Mouse (Mus musculus): Measurements from ENCODE around the gene Gm20388. TPM values are rescaled to one million over a fixed set of nuclear protein-coding genes. Genes with fewer than 3 reads are reported as not detected.

Gene Gm20388
- polyA plus RNA-seq, 1 experiment from 2014 or later: not detected

DNA sequence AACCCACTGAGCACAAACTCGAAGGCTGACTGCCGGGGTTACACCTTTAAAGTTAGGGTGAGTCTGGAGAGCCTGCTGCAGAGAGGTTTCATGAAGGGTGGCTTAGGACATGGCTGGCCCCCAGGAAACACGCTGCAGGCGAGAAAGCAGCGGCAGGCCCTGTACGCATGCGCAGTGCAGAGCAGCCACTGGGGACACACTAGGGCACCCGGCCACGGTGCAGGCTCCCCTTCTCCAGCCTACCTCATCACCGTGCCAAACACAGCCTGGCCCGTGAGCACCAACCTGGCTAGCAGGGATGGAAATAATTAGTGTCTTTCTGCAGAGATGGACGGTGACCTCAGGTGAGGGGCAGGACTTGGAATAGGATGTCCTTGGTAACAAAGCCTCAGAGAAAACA, 2175.4 kb downstream of the Gm20388 start:
- Histone ChIP-seq H3K36me3 (no peaks in the 10 kb centered on the region), H3K9me3 (no peaks in the 10 kb centered on the region), H3K27ac (no peak overlapping the region), H3K4me1 (no peaks in the 10 kb centered on the region; the same call in 1 of the 2 replicates), H3K27me3 (no peaks in the 10 kb centered on the region; the same call in 1 of the 2 replicates), H3K4me3 (no peak overlapping the region), H3K9ac (no peak overlapping the region), H3K4me2 (replicated peaks) (no peak overlapping the region)
- ATAC-seq (ENCODE audit: insufficient number of reproducible peaks, insufficient read depth, low FRiP score, low TSS enrichment): no peak
- WGBS: 70% methylated on average over 12 of the region's 12 CpGs

DNA sequence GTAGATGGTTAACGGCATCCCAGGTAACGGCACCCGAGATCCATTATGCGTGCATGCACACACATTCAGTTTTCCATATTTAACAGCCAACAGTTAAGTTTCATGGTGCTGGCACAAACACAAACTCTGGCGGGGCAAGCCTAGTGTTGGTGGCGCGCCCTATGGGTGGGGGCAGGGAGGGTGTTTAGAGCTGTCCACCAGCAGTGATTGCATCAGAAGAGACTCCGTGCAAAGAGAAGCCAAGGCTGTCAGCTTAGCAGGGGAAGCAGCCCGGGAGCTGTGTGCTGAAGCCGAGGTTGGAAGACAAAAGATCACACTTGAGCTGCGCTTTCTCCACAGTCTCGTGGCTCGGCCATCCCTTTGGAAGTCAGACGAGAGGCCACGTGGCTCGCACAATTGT, 2178.0 kb downstream of the Gm20388 start:
- Histone ChIP-seq H3K4me2 (replicated peaks) (no peak overlapping the region), H3K9ac (no peak overlapping the region), H3K4me3 (no peak overlapping the region), H3K36me3 (no peaks in the 10 kb centered on the region), H3K27me3 (no peaks in the 10 kb centered on the region; the same call in 1 of the 2 replicates), H3K27ac (no peak overlapping the region), H3K9me3 (no peaks in the 10 kb centered on the region), H3K4me1 (peaks cover 10% of the 10 kb centered on the region)
- no peak for ATAC-seq (ENCODE audit: insufficient number of reproducible peaks, insufficient read depth, low FRiP score, low TSS enrichment)
- 88% methylated on average over 16 of the region's 16 CpGs for WGBS

DNA sequence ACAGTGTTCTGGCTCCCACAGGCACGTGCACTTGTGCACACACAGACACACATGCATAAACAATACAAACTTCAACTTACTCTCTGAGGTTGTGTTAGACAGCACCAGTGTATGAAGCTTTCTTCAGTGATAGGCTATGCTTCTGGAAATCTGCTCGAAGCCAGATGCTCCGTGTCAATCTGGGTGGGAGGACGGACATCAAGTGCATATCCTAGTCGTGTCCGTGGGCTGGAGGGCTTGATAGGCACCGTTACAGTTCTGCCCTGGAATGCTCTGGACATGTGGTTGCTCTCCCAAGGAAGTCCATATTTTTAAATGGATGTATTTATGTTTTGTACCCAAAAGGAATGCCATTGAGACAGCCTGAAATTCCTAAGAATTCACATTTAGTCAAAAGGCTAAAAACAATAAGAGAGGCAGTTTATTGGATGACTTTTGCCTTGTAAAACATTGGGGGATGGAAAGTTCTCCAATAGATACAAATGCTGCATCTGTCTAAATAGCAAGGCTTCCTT, 2178.6 kb downstream of the Gm20388 start:
- no peak for ATAC-seq (ENCODE audit: insufficient number of reproducible peaks, insufficient read depth, low FRiP score, low TSS enrichment)
- H3K9ac ChIP-seq: no peak overlapping the region
- no peak overlapping the region for H3K27ac ChIP-seq
- no peak overlapping the region for H3K4me3 ChIP-seq
- no peaks in the 10 kb centered on the region for H3K9me3 ChIP-seq
- H3K4me1 ChIP-seq: peaks cover 10% of the 10 kb centered on the region
- no peak overlapping the region for H3K4me2 ChIP-seq (replicated peaks)
- H3K36me3 ChIP-seq: no peaks in the 10 kb centered on the region
- WGBS: 91% methylated on average over 7 of the region's 7 CpGs
- no peaks in the 10 kb centered on the region; the same call in 1 of the 2 replicates for H3K27me3 ChIP-seq

DNA sequence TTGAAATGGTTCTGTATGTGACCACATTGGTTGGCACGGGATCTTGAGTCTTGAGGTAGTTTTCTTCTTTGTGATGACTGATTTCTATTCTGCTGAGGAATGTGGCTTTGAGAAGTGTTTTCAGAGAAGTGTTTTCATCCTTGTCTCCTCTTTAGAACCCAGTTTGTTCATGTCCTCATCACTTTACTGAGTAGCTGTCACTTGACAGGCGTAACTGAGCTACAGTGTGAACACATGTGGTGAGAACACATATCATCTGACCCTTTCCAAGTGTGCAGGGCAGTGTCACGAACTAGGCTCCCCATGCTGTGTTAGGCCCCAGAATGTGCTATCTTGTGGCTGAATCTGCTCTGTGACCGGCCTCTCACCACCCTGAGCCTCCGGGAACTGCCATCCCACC, 2181.8 kb downstream of the Gm20388 start:
- peaks cover 10% of the 10 kb centered on the region for H3K4me1 ChIP-seq
- no peaks in the 10 kb centered on the region for H3K9me3 ChIP-seq
- no peak overlapping the region for H3K9ac ChIP-seq
- ATAC-seq (ENCODE audit: insufficient number of reproducible peaks, insufficient read depth, low FRiP score, low TSS enrichment): no peak
- 0 out of 2 replicates have a peak overlapping the region, but pooled peaks have one; percentile 51 for H3K27ac ChIP-seq
- H3K36me3 ChIP-seq: no peaks in the 10 kb centered on the region
- 75% methylated on average over 5 of the region's 5 CpGs for WGBS
- H3K27me3 ChIP-seq: no peaks in the 10 kb centered on the region
- no peak overlapping the region for H3K4me2 ChIP-seq (replicated peaks)
- no peak overlapping the region for H3K4me3 ChIP-seq

DNA sequence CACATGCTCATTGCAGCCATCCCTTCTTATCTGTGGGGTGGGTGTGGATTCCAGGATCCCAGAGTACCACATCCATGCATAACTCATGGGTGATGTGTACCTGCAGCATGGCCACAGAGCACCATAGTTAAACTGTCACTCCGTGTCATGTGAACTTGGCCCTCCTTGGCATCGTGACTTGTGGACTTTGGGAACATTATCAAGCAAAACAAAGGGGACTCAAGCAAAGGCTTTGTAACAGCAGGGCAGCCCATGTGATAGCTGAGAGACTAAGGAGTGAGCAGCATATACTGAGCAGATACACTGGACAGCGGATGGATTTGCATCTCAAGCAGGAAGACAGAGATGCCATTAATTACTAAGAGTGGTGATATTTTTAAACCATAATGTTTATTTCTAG, 2188.1 kb downstream of the Gm20388 start:
- WGBS: 81% methylated on average over 3 of the region's 3 CpGs

DNA sequence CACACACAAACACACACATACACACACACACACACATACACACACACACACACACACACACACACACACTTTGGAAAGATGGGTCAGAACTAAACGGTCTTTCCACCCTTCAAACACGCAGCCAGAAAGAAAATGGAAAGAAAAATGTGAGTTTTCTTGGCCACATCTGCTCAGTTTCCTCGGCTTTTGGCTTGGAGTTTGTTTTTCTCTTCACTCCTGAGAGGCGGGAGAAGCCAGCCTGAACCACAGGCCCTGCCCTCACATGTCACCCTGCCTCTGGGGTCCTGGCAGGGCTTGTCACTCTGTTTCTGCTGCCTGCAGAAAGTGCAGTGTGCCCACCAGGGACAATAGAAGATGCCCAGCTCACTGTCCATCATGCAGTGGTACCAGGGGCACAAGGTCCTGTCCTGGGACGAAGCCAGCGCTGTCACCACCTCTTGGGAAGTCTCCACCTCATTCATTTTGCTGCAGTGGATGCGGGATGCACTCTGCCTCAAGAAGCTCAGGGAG, 2189.1 kb downstream of the Gm20388 start:
- H3K9ac ChIP-seq: no peak overlapping the region
- no peaks in the 10 kb centered on the region for H3K36me3 ChIP-seq
- H3K27me3 ChIP-seq: no peaks in the 10 kb centered on the region
- no peak overlapping the region for H3K27ac ChIP-seq
- H3K4me3 ChIP-seq: no peak overlapping the region
- ATAC-seq (ENCODE audit: insufficient number of reproducible peaks, insufficient read depth, low FRiP score, low TSS enrichment): no peak
- no peaks in the 10 kb centered on the region for H3K9me3 ChIP-seq
- H3K4me2 ChIP-seq (replicated peaks): no peak overlapping the region
- peaks cover 19% of the 10 kb centered on the region for H3K4me1 ChIP-seq
- 74% methylated on average over 7 of the region's 7 CpGs for WGBS

More for the DNA sequence above, 2188.1 kb downstream of the Gm20388 start:
- no peak overlapping the region for H3K4me2 ChIP-seq (replicated peaks)
- no peak overlapping the region for H3K4me3 ChIP-seq
- H3K36me3 ChIP-seq: no peaks in the 10 kb centered on the region
- H3K4me1 ChIP-seq: peaks cover 19% of the 10 kb centered on the region
- no peaks in the 10 kb centered on the region for H3K27me3 ChIP-seq
- no peak overlapping the region for H3K9ac ChIP-seq
- no peak for ATAC-seq (ENCODE audit: insufficient number of reproducible peaks, insufficient read depth, low FRiP score, low TSS enrichment)
- H3K27ac ChIP-seq: no peak overlapping the region
- no peaks in the 10 kb centered on the region for H3K9me3 ChIP-seq

DNA sequence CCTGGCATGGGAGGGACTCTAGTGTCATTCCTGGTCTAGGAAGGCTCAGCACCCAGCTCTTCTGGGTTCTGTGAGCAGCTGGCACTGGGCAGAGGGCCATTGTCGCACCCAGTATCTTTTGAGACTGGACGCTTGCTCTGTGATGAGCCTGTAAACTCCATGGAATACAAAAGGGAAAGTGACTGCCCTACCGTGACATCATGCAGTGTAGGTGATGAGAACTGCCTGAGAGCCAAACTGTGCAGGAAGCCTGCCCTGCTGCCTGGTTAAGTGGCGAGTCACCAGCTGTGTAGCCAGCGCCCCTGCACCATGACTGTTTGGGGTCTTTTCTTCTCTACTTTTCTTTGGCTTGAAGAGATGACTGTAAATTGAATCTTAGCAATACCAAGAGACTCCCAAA, 2191.2 kb downstream of the Gm20388 start:
- no peak for ATAC-seq (ENCODE audit: insufficient number of reproducible peaks, insufficient read depth, low FRiP score, low TSS enrichment)
- H3K9me3 ChIP-seq: no peaks in the 10 kb centered on the region
- no peak overlapping the region for H3K9ac ChIP-seq
- H3K4me3 ChIP-seq: no peak overlapping the region
- no peak overlapping the region for H3K4me2 ChIP-seq (replicated peaks)
- H3K27me3 ChIP-seq: no peaks in the 10 kb centered on the region
- H3K36me3 ChIP-seq: no peaks in the 10 kb centered on the region
- 64% methylated on average over 5 of the region's 5 CpGs for WGBS
- peaks cover 19% of the 10 kb centered on the region for H3K4me1 ChIP-seq
- H3K27ac ChIP-seq: peak overlapping the region; percentile 79

DNA sequence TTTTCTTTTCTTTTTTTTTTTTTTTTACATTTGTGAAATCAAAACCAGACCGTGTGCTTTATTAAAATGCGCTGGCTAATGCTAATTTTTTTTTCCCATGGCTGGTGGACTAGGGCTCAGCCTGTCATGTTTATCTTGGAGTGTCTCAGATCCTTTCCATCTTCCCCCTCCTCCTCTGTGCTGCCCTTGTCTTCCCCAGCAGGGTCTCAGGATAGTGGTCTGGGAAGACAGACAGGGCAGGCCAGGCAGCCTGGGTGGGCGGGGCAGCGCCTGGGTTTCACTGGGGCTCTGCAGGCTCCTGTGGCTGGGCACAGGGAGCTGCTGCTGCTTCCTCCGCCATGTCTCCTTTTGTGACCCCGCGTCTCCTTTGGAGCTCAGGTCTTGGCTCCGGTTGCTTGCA, 2191.6 kb downstream of the Gm20388 start:
- 34% methylated on average over 8 of the region's 8 CpGs for WGBS
- Histone ChIP-seq H3K4me3 (no peak overlapping the region), H3K27me3 (no peaks in the 10 kb centered on the region), H3K4me1 (peaks cover 19% of the 10 kb centered on the region), H3K9ac (no peak overlapping the region), H3K36me3 (no peaks in the 10 kb centered on the region), H3K9me3 (no peaks in the 10 kb centered on the region), H3K4me2 (replicated peaks) (no peak overlapping the region), H3K27ac (peak overlapping the region; percentile 83)
- no peak; the same call in 1 of the 2 replicates for ATAC-seq (ENCODE audit: insufficient number of reproducible peaks, insufficient read depth, low FRiP score, low TSS enrichment)

DNA sequence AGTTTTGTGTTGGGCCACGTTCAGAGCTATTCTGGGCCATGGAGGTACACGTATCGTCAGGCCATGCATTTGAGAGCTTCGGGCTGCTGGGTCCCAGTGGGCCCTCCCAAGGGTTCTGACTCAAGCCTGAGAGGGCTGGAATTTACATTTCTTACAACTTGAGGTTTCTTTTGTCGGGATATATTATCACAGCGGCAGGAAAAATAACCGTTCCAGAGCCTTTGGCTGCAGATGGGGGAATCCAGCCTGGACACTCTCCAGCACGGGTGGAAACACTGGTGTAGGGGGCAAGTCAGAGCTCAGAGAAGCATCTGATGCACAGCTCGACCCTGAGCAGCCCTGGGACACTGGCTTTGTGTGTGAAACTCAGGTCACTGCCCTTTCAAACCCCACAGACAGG, 2192.6 kb downstream of the Gm20388 start:
- Histone ChIP-seq H3K9ac (0 out of 2 replicates have a peak overlapping the region, but pooled peaks have one; percentile 7), H3K4me3 (no peak overlapping the region), H3K4me2 (replicated peaks) (no peak overlapping the region), H3K4me1 (peaks cover 19% of the 10 kb centered on the region), H3K27me3 (no peaks in the 10 kb centered on the region), H3K9me3 (no peaks in the 10 kb centered on the region), H3K27ac (peak overlapping the region; percentile 83), H3K36me3 (no peaks in the 10 kb centered on the region)
- WGBS: 74% methylated on average over 9 of the region's 9 CpGs
- no peak for ATAC-seq (ENCODE audit: insufficient number of reproducible peaks, insufficient read depth, low FRiP score, low TSS enrichment)

DNA sequence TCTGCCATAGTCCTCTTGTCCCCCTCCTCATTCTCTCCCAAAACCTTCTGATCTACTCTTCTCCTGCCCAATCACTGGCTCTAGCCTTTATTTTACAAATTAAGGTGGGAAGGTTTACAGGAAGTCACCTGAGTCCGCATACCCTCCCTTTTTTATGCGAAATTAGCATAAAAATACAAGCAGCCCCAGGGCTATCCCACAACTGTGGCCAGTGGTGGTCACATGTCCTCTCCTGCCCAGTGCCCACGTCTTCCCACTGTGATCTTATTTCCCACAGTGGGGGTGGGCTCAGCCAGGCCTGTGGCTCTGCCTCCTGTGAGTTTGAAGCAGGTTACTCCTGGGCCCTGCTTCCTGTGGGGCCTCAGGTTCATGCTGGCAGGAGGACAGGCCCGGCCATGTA, 2194.0 kb downstream of the Gm20388 start:
- ATAC-seq (ENCODE audit: insufficient number of reproducible peaks, insufficient read depth, low FRiP score, low TSS enrichment): no peak
- WGBS: 64% methylated on average over 4 of the region's 4 CpGs
- Histone ChIP-seq H3K36me3 (no peaks in the 10 kb centered on the region), H3K4me3 (no peak overlapping the region), H3K27ac (no peak overlapping the region), H3K27me3 (no peaks in the 10 kb centered on the region), H3K9me3 (no peaks in the 10 kb centered on the region), H3K4me2 (replicated peaks) (no peak overlapping the region), H3K4me1 (peaks cover 19% of the 10 kb centered on the region), H3K9ac (no peak overlapping the region)

DNA sequence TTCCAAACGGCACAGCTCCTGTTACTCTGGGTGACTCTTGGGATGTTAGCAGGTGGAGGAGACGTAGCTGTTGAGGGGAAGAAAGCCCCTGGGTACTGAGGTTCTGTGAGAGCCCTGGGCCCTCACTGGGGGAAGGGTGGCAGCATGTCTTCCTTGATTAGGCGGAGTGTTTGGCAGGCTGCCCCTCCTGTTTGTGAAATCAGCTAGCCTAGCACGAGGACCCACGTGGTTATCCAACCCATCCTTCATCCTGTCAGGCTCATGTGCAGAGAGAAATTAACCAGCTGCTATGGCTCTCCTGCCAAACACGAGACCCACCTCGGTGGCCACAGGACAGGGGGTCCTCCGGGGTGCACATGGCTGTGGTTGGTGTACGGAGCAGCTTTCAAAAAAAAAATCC, 2195.6 kb downstream of the Gm20388 start:
- 73% methylated on average over 9 of the region's 9 CpGs for WGBS
- no peak for ATAC-seq (ENCODE audit: insufficient number of reproducible peaks, insufficient read depth, low FRiP score, low TSS enrichment)
- no peak overlapping the region for H3K4me2 ChIP-seq (replicated peaks)
- H3K36me3 ChIP-seq: no peaks in the 10 kb centered on the region
- no peak overlapping the region for H3K27ac ChIP-seq
- no peaks in the 10 kb centered on the region for H3K9me3 ChIP-seq
- no peak overlapping the region for H3K4me3 ChIP-seq
- no peaks in the 10 kb centered on the region for H3K27me3 ChIP-seq
- H3K4me1 ChIP-seq: peaks cover 19% of the 10 kb centered on the region
- H3K9ac ChIP-seq: no peak overlapping the region

DNA sequence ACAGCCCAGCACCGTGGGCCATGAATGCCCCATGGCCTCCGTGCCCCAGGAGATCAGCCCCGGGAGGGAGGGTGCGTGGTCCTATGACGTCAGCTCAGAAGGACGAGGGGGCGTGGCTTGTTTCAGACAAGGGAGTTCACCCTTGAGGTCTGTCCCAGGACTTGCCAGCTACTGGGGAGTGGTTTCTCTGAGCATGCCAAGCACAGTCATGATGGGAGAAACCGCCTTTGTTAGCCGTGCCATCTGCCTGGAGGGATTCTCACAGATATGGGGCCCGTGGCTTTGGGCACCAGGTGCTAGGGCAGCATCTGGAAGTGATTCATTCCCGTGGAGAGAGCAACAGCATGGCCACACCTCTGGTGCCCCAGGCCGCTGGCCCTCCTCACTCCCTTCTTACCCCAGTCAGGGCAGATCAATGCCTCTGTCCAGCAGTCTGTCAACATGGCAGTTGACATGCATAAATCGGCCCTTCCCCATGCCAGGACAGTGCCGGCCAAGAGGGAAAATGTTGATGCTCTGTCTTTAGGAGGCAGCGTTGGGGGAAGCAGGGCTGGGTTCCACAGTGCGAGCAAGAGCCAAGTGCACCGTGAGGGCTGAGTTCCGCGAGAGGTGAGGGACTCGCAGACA, 2199.7 kb downstream of the Gm20388 start:
- no peaks in the 10 kb centered on the region for H3K4me1 ChIP-seq
- H3K4me2 ChIP-seq (replicated peaks): no peak overlapping the region
- no peaks in the 10 kb centered on the region for H3K27me3 ChIP-seq
- H3K9ac ChIP-seq: no peak overlapping the region
- ATAC-seq (ENCODE audit: insufficient number of reproducible peaks, insufficient read depth, low FRiP score, low TSS enrichment): no peak
- H3K36me3 ChIP-seq: no peaks in the 10 kb centered on the region
- no peak overlapping the region for H3K27ac ChIP-seq
- no peak overlapping the region for H3K4me3 ChIP-seq
- WGBS: 62% methylated on average over 20 of the region's 20 CpGs
- H3K9me3 ChIP-seq: no peaks in the 10 kb centered on the region
